Mouse (Mus musculus) liver, embryonic 12.5 days (tissue): ENCODE data around the gene Tbx4. TPM values are rescaled to one million over a fixed set of nuclear protein-coding genes. Genes with fewer than 3 reads are reported as not detected.

Experiments
- ATAC-seq: fragments of 200-750 bp; cut with Nextera tagmentation; 2 replicates; pipeline ENCODE4 v1.8.0; 2017; ENCODE audit warnings: moderate number of reproducible peaks, mild to moderate bottlenecking, moderate library complexity
- H3K27ac ChIP-seq: fragments of 300-500 bp; sonication (generic); 2 replicates; pipeline ENCODE4 v1.5.1; 2016; ENCODE audit warnings: mild to moderate bottlenecking
- H3K27me3 ChIP-seq: fragments of 300-500 bp; sonication (generic); replicated peaks from 2 replicates; pipeline ENCODE4 v1.6.1; 2016; ENCODE audit warnings: mild to moderate bottlenecking, moderate library complexity
- H3K36me3 ChIP-seq: fragments of 300-500 bp; sonication (generic); 2 replicates; pipeline ENCODE4 v1.6.1; 2016; ENCODE audit warnings: mild to moderate bottlenecking, moderate library complexity
- H3K4me1 ChIP-seq: fragments of 300-500 bp; sonication (generic); 2 replicates; pipeline ENCODE4 v1.6.1; 2016
- H3K4me2 ChIP-seq: fragments of 300-500 bp; sonication (generic); 2 replicates; pipeline ENCODE4 v1.6.1; 2016; ENCODE audit warnings: mild to moderate bottlenecking, moderate library complexity
- H3K4me3 ChIP-seq: fragments of 300-500 bp; sonication (generic); 2 replicates; pipeline ENCODE4 v1.5.1; 2016; ENCODE audit warnings: mild to moderate bottlenecking, moderate library complexity
- H3K9ac ChIP-seq: fragments of 300-500 bp; sonication (generic); 2 replicates; pipeline ENCODE4 v1.6.1; 2016; ENCODE audit warnings: mild to moderate bottlenecking, moderate library complexity
- H3K9me3 ChIP-seq: fragments of 300-500 bp; sonication (generic); replicated peaks from 2 replicates; pipeline ENCODE4 v1.6.1; 2016; ENCODE audit warnings: mild to moderate bottlenecking, moderate library complexity
- WGBS: fragments of 180-500 bp; shearing (Covaris S2); methylation state at CpG from one replicate; pipeline ENCODE4 v1.1.7; 2016; ENCODE audit not compliant: insufficient replicate concordance; 5-methylcytosine and 5-hydroxymethylcytosine counted together
- polyA plus RNA-seq: library from polyadenylated mRNA; unstranded; fragments of >200 nt; fragmentation: Nextera tagmentation; extraction: Ambion mirVana; gene quantifications from 2 replicates; pipeline ENCODE4 v1.2.1, GENCODE M21; 2016

Tbx4 gene
- polyA plus RNA-seq, 1 experiment from 2014 or later = 0.12 TPM

GRCm38 (mm10) chr11:85918388-85918940 is 32.2 kb downstream of the Tbx4 start:
- Histone ChIP-seq H3K4me3 (no peak overlapping the region), H3K27me3 (peaks cover 76% of the 10 kb centered on the region), H3K4me1 (no peaks in the 10 kb centered on the region), H3K27ac (no peak overlapping the region), H3K9me3 (no peaks in the 10 kb centered on the region), H3K4me2 (no peak overlapping the region), H3K36me3 (no peaks in the 10 kb centered on the region), H3K9ac (no peak overlapping the region)
- ATAC-seq = no peak
- 50% methylated on average over 10 of the region's 10 CpGs for WGBS

- Histone ChIP-seq H3K9ac (no peak overlapping the region), H3K27me3 (peaks cover 85% of the 10 kb centered on the region), H3K4me3 (peak overlapping the region; percentile 10; the same call in 1 of the 2 replicates), H3K4me1 (peaks cover 3% of the 10 kb centered on the region; the same call in 1 of the 2 replicates), H3K4me2 (peak overlapping the region; percentile 31; the same call in 1 of the 2 replicates), H3K9me3 (no peaks in the 10 kb centered on the region), H3K27ac (no peak overlapping the region), H3K36me3 (no peaks in the 10 kb centered on the region)
- 2% methylated on average over 19 of the region's 19 CpGs for WGBS
- ATAC-seq = no peak
Observed at GRCm38 (mm10) chr11:85925294-85925743, 39.1 kb downstream of the Tbx4 start.

GRCm38 (mm10) chr11:85926287-85926764 is 40.1 kb downstream of the Tbx4 start:
- H3K27ac ChIP-seq = no peak overlapping the region
- no peak overlapping the region for H3K4me2 ChIP-seq
- H3K9ac ChIP-seq = no peak overlapping the region
- ATAC-seq = no peak
- 16% methylated on average over 16 of the region's 16 CpGs for WGBS
- H3K27me3 ChIP-seq = peaks cover 75% of the 10 kb centered on the region
- no peaks in the 10 kb centered on the region for H3K9me3 ChIP-seq
- H3K4me1 ChIP-seq = peaks cover 3% of the 10 kb centered on the region; the same call in 1 of the 2 replicates
- H3K4me3 ChIP-seq = no peak overlapping the region
- no peaks in the 10 kb centered on the region for H3K36me3 ChIP-seq

GRCm38 (mm10) chr11:85928106-85928505 is 41.9 kb downstream of the Tbx4 start:
- H3K4me3 ChIP-seq = no peak overlapping the region
- no peak for ATAC-seq
- no peak overlapping the region for H3K4me2 ChIP-seq
- H3K27ac ChIP-seq = no peak overlapping the region
- H3K9me3 ChIP-seq = no peaks in the 10 kb centered on the region
- 45% methylated on average over 4 of the region's 4 CpGs for WGBS
- no peak overlapping the region for H3K9ac ChIP-seq
- peaks cover 3% of the 10 kb centered on the region; the same call in 1 of the 2 replicates for H3K4me1 ChIP-seq
- peaks cover 65% of the 10 kb centered on the region for H3K27me3 ChIP-seq
- no peaks in the 10 kb centered on the region for H3K36me3 ChIP-seq

GRCm38 (mm10) chr11:85929651-85930050 is 43.4 kb downstream of the Tbx4 start:
- peaks cover 3% of the 10 kb centered on the region; the same call in 1 of the 2 replicates for H3K4me1 ChIP-seq
- no peak for ATAC-seq
- 72% methylated on average over 6 of the region's 6 CpGs for WGBS
- H3K27ac ChIP-seq = no peak overlapping the region
- no peaks in the 10 kb centered on the region for H3K9me3 ChIP-seq
- H3K9ac ChIP-seq = no peak overlapping the region
- H3K36me3 ChIP-seq = no peaks in the 10 kb centered on the region
- peaks cover 62% of the 10 kb centered on the region for H3K27me3 ChIP-seq
- no peak overlapping the region for H3K4me3 ChIP-seq
- no peak overlapping the region for H3K4me2 ChIP-seq

- no peaks in the 10 kb centered on the region for H3K36me3 ChIP-seq
- 33% methylated on average over 7 of the region's 7 CpGs for WGBS
Observed at GRCm38 (mm10) chr11:85941785-85942570, 55.8 kb downstream of the Tbx4 start.

GRCm38 (mm10) chr11:85948765-85949164 is 62.5 kb downstream of the Tbx4 start:
- no peaks in the 10 kb centered on the region for H3K9me3 ChIP-seq
- H3K9ac ChIP-seq = no peak overlapping the region
- 75% methylated on average over 10 of the region's 10 CpGs for WGBS

More at GRCm38 (mm10) chr11:85941785-85942570, 55.8 kb downstream of the Tbx4 start:
- ATAC-seq = no peak
- no peaks in the 10 kb centered on the region for H3K4me1 ChIP-seq
- H3K9ac ChIP-seq = no peak overlapping the region
- no peak overlapping the region for H3K27ac ChIP-seq
- no peak overlapping the region for H3K4me3 ChIP-seq
- no peak overlapping the region for H3K4me2 ChIP-seq
- H3K9me3 ChIP-seq = no peaks in the 10 kb centered on the region
- peaks cover 7% of the 10 kb centered on the region; the same call in 1 of the 2 replicates for H3K27me3 ChIP-seq

GRCm38 (mm10) chr11:85949749-85950148 is 63.5 kb downstream of the Tbx4 start:
- Histone ChIP-seq H3K4me3 (no peak overlapping the region), H3K4me2 (no peak overlapping the region), H3K9me3 (no peaks in the 10 kb centered on the region), H3K36me3 (no peaks in the 10 kb centered on the region), H3K27me3 (peaks cover 9% of the 10 kb centered on the region; the same call in 1 of the 2 replicates), H3K27ac (no peak overlapping the region), H3K4me1 (no peaks in the 10 kb centered on the region), H3K9ac (no peak overlapping the region)
- WGBS = 52% methylated on average over 2 of the region's 2 CpGs
- ATAC-seq = no peak

More at GRCm38 (mm10) chr11:85948765-85949164, 62.5 kb downstream of the Tbx4 start:
- no peaks in the 10 kb centered on the region for H3K36me3 ChIP-seq
- no peaks in the 10 kb centered on the region for H3K4me1 ChIP-seq
- H3K4me3 ChIP-seq = no peak overlapping the region
- no peak overlapping the region for H3K4me2 ChIP-seq
- peaks cover 9% of the 10 kb centered on the region; the same call in 1 of the 2 replicates for H3K27me3 ChIP-seq
- no peak for ATAC-seq
- no peak overlapping the region for H3K27ac ChIP-seq

GRCm38 (mm10) chr11:85952538-85952937 is 66.3 kb downstream of the Tbx4 start:
- no peak overlapping the region for H3K4me2 ChIP-seq
- 69% methylated on average over 4 of the region's 4 CpGs for WGBS
- no peaks in the 10 kb centered on the region for H3K36me3 ChIP-seq
- no peaks in the 10 kb centered on the region for H3K9me3 ChIP-seq
- no peak overlapping the region for H3K9ac ChIP-seq
- no peak overlapping the region for H3K4me3 ChIP-seq
- H3K4me1 ChIP-seq = no peaks in the 10 kb centered on the region
- H3K27me3 ChIP-seq = no peaks in the 10 kb centered on the region
- no peak overlapping the region for H3K27ac ChIP-seq
- ATAC-seq = no peak

GRCm38 (mm10) chr11:85955611-85956010 is 69.4 kb downstream of the Tbx4 start:
- no peak overlapping the region for H3K27ac ChIP-seq
- ATAC-seq = no peak
- H3K4me1 ChIP-seq = peaks cover 8% of the 10 kb centered on the region
- no peaks in the 10 kb centered on the region for H3K9me3 ChIP-seq
- no peak overlapping the region for H3K4me2 ChIP-seq
- no peaks in the 10 kb centered on the region for H3K36me3 ChIP-seq
- H3K4me3 ChIP-seq = no peak overlapping the region
- H3K27me3 ChIP-seq = no peaks in the 10 kb centered on the region
- no peak overlapping the region for H3K9ac ChIP-seq
- WGBS = 67% methylated on average over 12 of the region's 12 CpGs

GRCm38 (mm10) chr11:85956422-85956821 is 70.2 kb downstream of the Tbx4 start:
- no peak for ATAC-seq
- Histone ChIP-seq H3K9me3 (no peaks in the 10 kb centered on the region), H3K4me3 (no peak overlapping the region), H3K4me2 (no peak overlapping the region), H3K27me3 (no peaks in the 10 kb centered on the region), H3K36me3 (no peaks in the 10 kb centered on the region), H3K4me1 (peaks cover 8% of the 10 kb centered on the region), H3K9ac (no peak overlapping the region; the same call in 1 of the 2 replicates), H3K27ac (no peak overlapping the region)
- WGBS = 42% methylated on average over 10 of the region's 10 CpGs
